Mouse (Mus musculus): ENCODE data around the gene Eci3. TPM values are rescaled to one million over a fixed set of nuclear protein-coding genes. Genes with fewer than 3 reads are reported as not detected.
A peak's percentile ranks its signal among the peaks of the same experiment; 100 is the strongest.

The Eci3 gene
- total RNA-seq, 2 experiments from 2014 or later, result not detected

- no peak for ATAC-seq (ENCODE audit: poor library complexity, severe bottlenecking)
Measured at GRCm38 (mm10) chr13:34942370-34942769, 21.2 kb downstream of the Eci3 start.

- no peak for ATAC-seq (ENCODE audit: poor library complexity, severe bottlenecking)
Measured at GRCm38 (mm10) chr13:34934931-34935644, 28.5 kb downstream of the Eci3 start.

GRCm38 (mm10) chr13:34924210-34924609 is 39.4 kb downstream of the Eci3 start, which contains the start of the genes Fam217a and 4933417A18Rik:
Gene Fam217a (minus strand): TSS chr13:34924310.
Gene 4933417A18Rik (plus strand): TSS chr13:34924409.
- no peak for ATAC-seq (ENCODE audit: poor library complexity, severe bottlenecking)

GRCm38 (mm10) chr13:34916520-34917167 is 47.0 kb downstream of the Eci3 start:
- no peak for ATAC-seq (ENCODE audit: poor library complexity, severe bottlenecking)

- ATAC-seq (ENCODE audit: poor library complexity, severe bottlenecking), result peak; percentile 59; the same call in 1 of the 2 replicates
Measured at GRCm38 (mm10) chr13:34914614-34915013, 49.0 kb downstream of the Eci3 start.

Other genes with a start within 250 kb of the Eci3 start
- gene Fam50b, start 229.0 kb downstream of the Eci3 start, total RNA-seq (2015), result not detected in 2 replicates
- not detected in 2 replicates for gene Fam50b, start 229.0 kb downstream of the Eci3 start, total RNA-seq (2017)
- 79.1 and 89.2 TPM in 2 replicates for gene Prpf4b, start 88.5 kb downstream of the Eci3 start, total RNA-seq (2015)
- gene Prpf4b, start 88.5 kb downstream of the Eci3 start, total RNA-seq (2017), result 94.9 and 116 TPM in 2 replicates
- not detected in 2 replicates for gene Fam217a, start 39.5 kb downstream of the Eci3 start, total RNA-seq (2015)
- not detected in 2 replicates for gene Fam217a, start 39.5 kb downstream of the Eci3 start, total RNA-seq (2017)
- not detected in 2 replicates for gene 4933417A18Rik, start 39.4 kb downstream of the Eci3 start, total RNA-seq (2015)
- gene 4933417A18Rik, start 39.4 kb downstream of the Eci3 start, total RNA-seq (2017), result not detected in 2 replicates
- 57.2 and 64.4 TPM in 2 replicates for gene Eci2, start 63.3 kb upstream of the Eci3 start, total RNA-seq (2015)
- gene Eci2, start 63.3 kb upstream of the Eci3 start, total RNA-seq (2017), result 38.5 and 47.9 TPM in 2 replicates

Measured in megakaryocyte, adult 5-6 weeks (primary cell).